Mouse (Mus musculus) thymus, postnatal 36 days (tissue): Measurements from ENCODE around the gene Acvr1.
A peak's percentile ranks its signal among the peaks of the same experiment; 100 is the strongest.

Experiments
- DNase-seq, 2 experiments: peaks; one replicate each; pipeline ENCODE4 v3.0.0; 2022; ENCODE audit warnings: mixed read lengths in 2 of 2

Gene Acvr1

GRCm38 (mm10) chr2:58476956-58477715 is 89.8 kb downstream of the Acvr1 start:
- peak; percentile 23 to 45 for DNase-seq

- DNase-seq, result no peak
These were observed 91.4 kb downstream of the Acvr1 start for GRCm38 (mm10) chr2:58475578-58475977.

- no peak for DNase-seq
These were observed 96.7 kb downstream of the Acvr1 start for GRCm38 (mm10) chr2:58470290-58470689.

- DNase-seq, result no peak
These were observed 97.1 kb downstream of the Acvr1 start, which contains the start of gene Gm17409 for GRCm38 (mm10) chr2:58469816-58470215. Gene Gm17409, plus strand, starts transcription at chr2:58470116.

- peak in 1 of 2 experiments; percentile 20 for DNase-seq
These were observed 108.1 kb downstream of the Acvr1 start for GRCm38 (mm10) chr2:58458820-58459371.

GRCm38 (mm10) chr2:58457488-58457865 is 109.5 kb downstream of the Acvr1 start:
- no peak for DNase-seq

GRCm38 (mm10) chr2:58456843-58457487 is 110.0 kb downstream of the Acvr1 start:
- DNase-seq, result no peak

GRCm38 (mm10) chr2:58454095-58454865 is 112.7 kb downstream of the Acvr1 start:
- no peak for DNase-seq

- DNase-seq, result no peak
These were observed 120.0 kb downstream of the Acvr1 start for GRCm38 (mm10) chr2:58447001-58447400.

GRCm38 (mm10) chr2:58443163-58443562 is 123.8 kb downstream of the Acvr1 start:
- no peak for DNase-seq

- DNase-seq, result no peak
These were observed 130.0 kb downstream of the Acvr1 start for GRCm38 (mm10) chr2:58436911-58437310.

- DNase-seq, result no peak
These were observed 131.4 kb downstream of the Acvr1 start for GRCm38 (mm10) chr2:58435507-58435906.

- no peak for DNase-seq
These were observed 132.5 kb downstream of the Acvr1 start for GRCm38 (mm10) chr2:58434438-58434837.

- no peak for DNase-seq
These were observed 133.6 kb downstream of the Acvr1 start for GRCm38 (mm10) chr2:58433317-58433716.

- no peak for DNase-seq
These were observed 134.7 kb downstream of the Acvr1 start for GRCm38 (mm10) chr2:58432211-58432610.

GRCm38 (mm10) chr2:58425436-58426004 is 141.4 kb downstream of the Acvr1 start:
- no peak for DNase-seq

- no peak for DNase-seq
These were observed 143.6 kb downstream of the Acvr1 start for GRCm38 (mm10) chr2:58423319-58423718.

GRCm38 (mm10) chr2:58419571-58419970 is 147.4 kb downstream of the Acvr1 start:
- DNase-seq, result no peak

- no peak for DNase-seq
These were observed 148.8 kb downstream of the Acvr1 start for GRCm38 (mm10) chr2:58418109-58418508.

- DNase-seq, result no peak
These were observed 149.3 kb downstream of the Acvr1 start for GRCm38 (mm10) chr2:58417684-58418083.

- DNase-seq, result peak in 1 of 2 experiments; percentile 5
These were observed 151.9 kb downstream of the Acvr1 start for GRCm38 (mm10) chr2:58415037-58415436.

- no peak for DNase-seq
These were observed 157.9 kb downstream of the Acvr1 start for GRCm38 (mm10) chr2:58408926-58409634.
